Mouse (Mus musculus) spleen, postnatal 4 days (tissue): ENCODE results near the gene Boc.
"Not testable (repeated sequence)": the region's sequence is repeated elsewhere in the genome, so short reads cannot be mapped to it uniquely, and the experiment has no call there.

Experiments
- DNase-seq, 2 experiments: peaks; one replicate each; pipeline ENCODE4 v3.0.0; 2022; ENCODE audit warnings: low spot score in 2 of 2

Gene Boc

GRCm38 (mm10) chr16:44487194-44487593, 71.5 kb downstream of the Boc start:
- DNase-seq, result no peak

GRCm38 (mm10) chr16:44486612-44487011, 72.1 kb downstream of the Boc start:
- DNase-seq, result no peak

- DNase-seq, result no peak
Observed at GRCm38 (mm10) chr16:44485691-44486090, 73.0 kb downstream of the Boc start.

DNA sequence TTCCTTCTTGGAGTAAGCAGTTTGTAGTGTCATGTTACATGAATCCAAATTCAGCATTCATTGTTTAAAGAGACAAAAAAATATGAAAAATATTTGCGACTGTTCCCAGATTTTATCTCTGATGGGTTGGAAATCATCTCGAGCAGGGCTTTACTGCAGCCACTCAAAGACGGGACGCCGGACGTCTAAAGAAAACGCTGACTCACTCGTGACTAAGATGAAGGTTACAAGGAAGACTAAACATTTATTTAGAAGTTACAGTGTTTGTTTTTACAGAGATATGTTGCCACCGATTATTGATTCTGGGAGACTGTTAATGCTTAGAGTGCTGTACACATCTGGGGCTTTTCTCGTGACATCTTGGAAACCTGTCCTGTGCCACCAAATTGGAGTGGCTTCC, 73.9 kb downstream of the Boc start:
- no peak for DNase-seq

- peak; percentile 49 to 84 for DNase-seq
Observed at GRCm38 (mm10) chr16:44484079-44484478, 74.6 kb downstream of the Boc start.

DNA sequence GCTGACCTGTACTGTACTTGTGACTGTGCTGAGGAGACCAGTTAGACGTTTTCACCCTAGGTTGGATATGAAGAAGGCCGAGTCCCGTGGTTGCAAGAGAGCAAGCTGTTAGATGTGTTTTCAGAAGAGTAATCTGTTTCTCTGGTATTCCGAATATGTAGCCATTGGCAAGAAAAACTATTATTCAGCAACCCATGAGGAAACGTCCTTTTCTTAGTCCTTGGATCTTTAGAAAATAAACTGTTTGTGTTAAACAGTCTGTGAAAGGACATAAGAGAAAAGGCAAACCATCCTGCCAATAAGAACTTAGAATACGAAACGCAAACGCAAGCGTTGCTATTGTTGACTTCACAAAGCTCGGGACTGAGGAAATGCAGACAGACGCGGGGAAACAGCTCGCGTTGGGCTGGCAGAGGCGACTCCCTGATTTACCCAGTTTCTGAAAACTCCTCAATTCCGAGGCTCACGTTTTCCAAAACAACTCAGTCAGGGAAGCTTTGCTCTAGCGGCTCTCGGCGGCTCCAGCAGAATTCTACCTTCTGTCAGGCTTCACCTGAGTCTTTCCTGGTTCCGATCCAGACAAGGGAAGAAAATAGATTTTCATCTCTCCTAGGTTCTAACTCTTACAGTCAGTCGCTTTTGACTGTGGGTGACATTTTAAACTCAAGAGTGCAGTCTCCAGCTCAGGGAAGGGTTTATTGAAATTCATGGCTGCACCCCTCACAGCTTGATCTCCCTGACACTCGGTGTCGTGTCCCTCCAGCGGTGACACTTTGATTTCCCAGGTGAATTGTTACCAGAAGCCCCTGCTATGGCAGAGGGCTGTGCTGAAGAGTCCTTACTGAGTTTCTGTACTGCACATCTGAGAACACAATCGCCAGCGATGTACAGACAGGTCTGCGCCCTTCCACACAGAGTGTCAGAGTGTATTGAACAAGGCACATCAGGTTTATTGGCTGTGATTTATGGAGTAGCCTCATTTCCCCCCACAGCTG, 76.8 kb downstream of the Boc start:
- DNase-seq, result no peak

DNA sequence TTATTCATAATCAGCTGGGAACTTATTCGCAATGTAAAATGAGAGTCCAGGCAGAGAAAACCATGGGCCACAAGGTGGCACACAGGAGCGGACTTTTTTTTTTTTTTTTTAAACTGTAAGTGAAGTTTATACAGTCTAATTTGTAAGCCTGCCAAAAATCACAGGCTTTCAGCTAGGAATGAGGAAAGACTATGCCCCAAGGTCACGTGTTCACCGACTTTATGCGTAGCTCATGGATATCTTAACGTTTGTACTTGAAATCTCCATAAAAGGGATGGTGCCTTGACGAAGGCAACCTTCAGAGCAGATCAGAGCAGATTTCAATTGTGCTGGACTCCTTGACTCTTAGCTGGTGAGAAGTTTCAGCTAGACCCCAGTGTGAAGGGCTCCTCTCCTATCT, 78.1 kb downstream of the Boc start:
- no peak for DNase-seq

- no peak for DNase-seq
Observed at GRCm38 (mm10) chr16:44479852-44480251, 78.8 kb downstream of the Boc start.

GRCm38 (mm10) chr16:44478767-44479166, 79.9 kb downstream of the Boc start:
- no peak for DNase-seq

- DNase-seq, result no peak
Observed at GRCm38 (mm10) chr16:44475682-44476375, 82.9 kb downstream of the Boc start.

DNA sequence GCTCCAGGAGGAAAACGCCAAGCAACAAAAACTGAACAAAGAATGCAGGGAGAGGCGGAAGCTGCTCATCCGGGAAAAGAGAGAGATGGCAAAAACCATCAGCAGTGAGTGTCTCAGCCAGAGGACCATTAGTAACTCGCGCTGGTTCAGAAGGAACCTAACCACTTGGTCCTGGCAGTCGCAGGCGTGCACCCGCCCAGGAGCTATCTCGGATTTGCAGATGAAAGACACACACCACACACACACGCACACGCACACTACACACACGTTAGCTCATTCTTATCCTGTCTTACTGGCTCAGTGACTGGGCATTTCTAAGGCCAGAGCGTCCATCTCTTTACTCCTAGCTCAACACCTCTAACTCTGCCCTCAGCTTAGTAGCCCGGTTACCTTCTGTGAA, 83.4 kb downstream of the Boc start:
- no peak for DNase-seq

DNA sequence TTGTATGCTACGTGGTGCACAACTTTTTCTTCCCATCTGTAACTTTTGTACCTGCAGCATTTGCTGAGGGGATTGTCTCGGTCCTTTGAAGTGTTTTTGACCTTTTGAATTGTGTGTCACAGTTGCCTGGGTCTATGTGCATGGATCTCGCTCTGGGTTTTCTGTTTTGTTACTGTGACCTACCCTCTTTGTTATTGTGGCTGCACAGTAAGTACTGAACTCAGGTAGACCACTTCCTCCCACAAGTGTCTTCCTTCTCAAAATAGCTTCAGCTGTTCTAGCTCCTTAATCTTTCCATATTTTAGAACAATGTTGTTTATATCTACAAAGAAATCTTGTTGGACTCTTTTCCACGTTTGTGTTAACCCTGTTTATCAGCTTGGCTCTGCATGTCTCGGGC, 97.8 kb downstream of the Boc start:
- DNase-seq, result no peak

DNA sequence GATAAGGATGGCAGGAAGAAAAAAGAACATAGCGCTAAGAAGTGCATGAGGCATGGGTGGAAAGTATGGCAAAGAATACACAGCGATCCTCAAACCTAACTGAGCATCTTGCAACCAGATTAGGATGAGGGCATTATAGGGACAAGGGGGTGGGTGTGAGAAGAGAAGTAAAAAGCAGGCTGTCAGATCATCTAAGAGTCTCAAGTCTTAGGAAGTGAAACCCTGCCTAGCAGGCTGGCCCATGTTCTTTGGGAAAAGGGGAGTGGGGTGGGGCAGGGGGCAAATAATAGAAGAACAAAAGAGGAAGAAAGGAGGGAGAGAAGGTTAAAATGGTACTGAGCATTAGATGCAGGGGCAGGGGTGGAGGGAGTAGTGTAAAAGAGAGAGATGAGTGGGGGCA, 99.9 kb downstream of the Boc start:
- DNase-seq, result no peak

DNA sequence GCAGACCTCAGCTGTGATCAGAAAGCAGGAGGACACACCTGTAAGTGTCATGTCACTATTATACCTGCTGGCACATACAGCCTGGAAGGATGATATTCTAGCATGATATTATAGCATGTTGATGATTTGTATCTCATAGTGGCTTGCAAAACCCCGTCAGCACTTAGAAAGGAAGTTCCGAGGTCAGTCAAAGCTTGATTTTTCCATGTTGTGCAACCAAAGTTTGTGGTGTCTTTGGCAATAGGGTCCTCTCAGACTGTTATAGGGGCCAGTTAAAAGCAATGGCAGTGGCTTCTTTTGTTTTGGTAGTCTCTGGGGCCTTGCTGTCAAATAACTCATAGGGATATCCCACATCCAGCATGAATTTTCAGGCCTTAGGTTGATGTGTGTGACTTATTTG, 100.8 kb downstream of the Boc start:
- no peak for DNase-seq

GRCm38 (mm10) chr16:44441913-44442312, 116.8 kb downstream of the Boc start:
- DNase-seq, result not testable (repeated sequence)

GRCm38 (mm10) chr16:44435481-44435880, 123.2 kb downstream of the Boc start:
- DNase-seq, result no peak
